Mouse (Mus musculus): ENCODE data around the gene Hsd17b3. TPM values are rescaled to one million over a fixed set of nuclear protein-coding genes. Genes with fewer than 3 reads are reported as not detected.
A peak's percentile ranks its signal among the peaks of the same experiment; 100 is the strongest.

Hsd17b3 gene
- total RNA-seq (2021), result not detected
- long read RNA-seq, experiment 1, result 0 reads
- long read RNA-seq, experiment 2, result 0 reads

GRCm38 (mm10) chr13:64089130-64089529 lies at the start of gene Hsd17b3:
Gene Hsd17b3 (minus strand): TSS chr13:64089230.
- DNase-seq (ENCODE audit: low spot score), result no peak

GRCm38 (mm10) chr13:64129616-64130375 lies 40.8 kb upstream of the Hsd17b3 start:
- peak; percentile 29 for DNase-seq (ENCODE audit: low spot score)

GRCm38 (mm10) chr13:64128858-64129615 lies 40.0 kb upstream of the Hsd17b3 start, which contains the start of gene Slc35d2:
Gene Slc35d2 (minus strand): TSS chr13:64129368.
- DNase-seq (ENCODE audit: low spot score), result peak; percentile 57

GRCm38 (mm10) chr13:64126316-64126715 lies 37.3 kb upstream of the Hsd17b3 start:
- DNase-seq (ENCODE audit: low spot score), result no peak

- no peak for DNase-seq (ENCODE audit: low spot score)
Observed at GRCm38 (mm10) chr13:64124886-64125285, 35.9 kb upstream of the Hsd17b3 start.

- DNase-seq (ENCODE audit: low spot score), result no peak
Observed at GRCm38 (mm10) chr13:64123491-64124188, 34.6 kb upstream of the Hsd17b3 start.

- DNase-seq (ENCODE audit: low spot score), result no peak
Observed at GRCm38 (mm10) chr13:64120760-64121159, 31.7 kb upstream of the Hsd17b3 start.

- DNase-seq (ENCODE audit: low spot score), result no peak
Observed at GRCm38 (mm10) chr13:64117442-64117841, 28.4 kb upstream of the Hsd17b3 start.

GRCm38 (mm10) chr13:64110421-64110820 lies 21.4 kb upstream of the Hsd17b3 start:
- DNase-seq (ENCODE audit: low spot score), result no peak

- DNase-seq (ENCODE audit: low spot score), result no peak
Observed at GRCm38 (mm10) chr13:64108381-64108850, 19.4 kb upstream of the Hsd17b3 start.

- no peak for DNase-seq (ENCODE audit: low spot score)
Observed at GRCm38 (mm10) chr13:64107535-64107934, 18.5 kb upstream of the Hsd17b3 start.

GRCm38 (mm10) chr13:64107105-64107504 lies 18.1 kb upstream of the Hsd17b3 start:
- DNase-seq (ENCODE audit: low spot score), result no peak

GRCm38 (mm10) chr13:64105690-64106089 lies 16.7 kb upstream of the Hsd17b3 start:
- DNase-seq (ENCODE audit: low spot score), result no peak

- DNase-seq (ENCODE audit: low spot score), result peak; percentile 30
Observed at GRCm38 (mm10) chr13:64100186-64100585, 11.2 kb upstream of the Hsd17b3 start.

GRCm38 (mm10) chr13:64098992-64099391 lies 10.0 kb upstream of the Hsd17b3 start:
- DNase-seq (ENCODE audit: low spot score), result peak; percentile 7

- DNase-seq (ENCODE audit: low spot score), result peak; percentile 41
Observed at GRCm38 (mm10) chr13:64093341-64093740, 4.3 kb upstream of the Hsd17b3 start.

GRCm38 (mm10) chr13:64092752-64093151 lies 3.7 kb upstream of the Hsd17b3 start:
- no peak for DNase-seq (ENCODE audit: low spot score)

GRCm38 (mm10) chr13:64092141-64092540 lies 3.1 kb upstream of the Hsd17b3 start:
- no peak for DNase-seq (ENCODE audit: low spot score)

- DNase-seq (ENCODE audit: low spot score), result no peak
Observed at GRCm38 (mm10) chr13:64091006-64091405, 2.0 kb upstream of the Hsd17b3 start.

- DNase-seq (ENCODE audit: low spot score), result no peak
Observed at GRCm38 (mm10) chr13:64090278-64090677, 1.2 kb upstream of the Hsd17b3 start.

- no peak for DNase-seq (ENCODE audit: low spot score)
Observed at GRCm38 (mm10) chr13:64088057-64088456, 973 bp downstream of the Hsd17b3 start.

- DNase-seq (ENCODE audit: low spot score), result no peak
Observed at GRCm38 (mm10) chr13:64086036-64086435, 3.0 kb downstream of the Hsd17b3 start.
